Mouse (Mus musculus) CH12.LX (cell line): ENCODE data around the gene Gm28048.

Experiments used
- CTCF ChIP-seq, 2 experiments: IDR thresholded peaks in 1 of 2; conservative IDR thresholded peaks in 1 of 2; 2 replicates each; pipeline ENCODE4 v1.5.1; 2011 to 2012; ENCODE audit warnings: low read depth in 2 of 2, low read length in 2 of 2, improper control_type of control experiment in 1 of 2, inconsistent platforms in 1 of 2, mild to moderate bottlenecking in 1 of 2, moderate library complexity in 1 of 2
- EP300 ChIP-seq: IDR thresholded peaks from 2 replicates; pipeline ENCODE4 v1.6.1; 2011; ENCODE audit warnings: low read length, improper control_type of control experiment
- ETS1 ChIP-seq: conservative IDR thresholded peaks from 2 replicates; pipeline ENCODE4 v1.6.1; 2012; ENCODE audit warnings: low read depth, mild to moderate bottlenecking, inconsistent platforms, low read length, improper control_type of control experiment, moderate library complexity
- MAFK ChIP-seq: IDR thresholded peaks from 2 replicates; pipeline ENCODE4 v1.6.1; 2011; ENCODE audit warnings: low read length, improper control_type of control experiment; ENCODE audit not compliant: insufficient replicate concordance
- POLR2A ChIP-seq: IDR thresholded peaks from 2 replicates; pipeline ENCODE4 v1.6.1; 2011; ENCODE audit warnings: low read depth, mild to moderate bottlenecking, improper control_type of control experiment, low read length

GRCm38 (mm10) chr11:22873383-22873782 is 108.5 kb downstream of the Gm28048 start:
- no peak for TF ChIP-seq POLR2A
- TF ChIP-seq MAFK, result no peak
- TF ChIP-seq CTCF (conservative IDR thresholded peaks at IDR 0.05 in 1 of 2, IDR thresholded peaks at IDR 0.05 in 1 of 2; ENCODE audit: low read depth in 2 of 2, low read length in 2 of 2), result no peak
- no peak for TF ChIP-seq ETS1
- TF ChIP-seq EP300, result peak; percentile 34; the same call in 1 of the 2 replicates
